Mouse (Mus musculus) ES-Bruce4 (cell line): ENCODE measurements around the gene Ccnj. TPM values are rescaled to one million over a fixed set of nuclear protein-coding genes. Genes with fewer than 3 reads are reported as not detected.
A peak's percentile ranks its signal among the peaks of the same experiment; 100 is the strongest.

Experiments
- H3K27ac ChIP-seq: 2 replicates; pipeline ENCODE4 v1.5.1; 2012; ENCODE audit warnings: low read length, inconsistent platforms; ENCODE audit not compliant: insufficient read depth
- H3K27me3 ChIP-seq: 2 replicates; pipeline ENCODE4 v1.6.1; 2012; ENCODE audit warnings: mild to moderate bottlenecking, low read length, inconsistent platforms; ENCODE audit not compliant: control insufficient read depth, poor library complexity, insufficient read depth, severe bottlenecking
- H3K36me3 ChIP-seq: 2 replicates; pipeline ENCODE4 v1.6.1; 2012; ENCODE audit warnings: inconsistent platforms, mild to moderate bottlenecking, low read length, moderate library complexity; ENCODE audit not compliant: control insufficient read depth, poor library complexity, insufficient read depth, severe bottlenecking
- H3K4me1 ChIP-seq: one replicate; pipeline ENCODE4 v1.8.1; 2011; ENCODE audit warnings: low read length; ENCODE audit not compliant: control insufficient read depth, insufficient read depth
- H3K4me3 ChIP-seq: 2 replicates; pipeline ENCODE4 v1.5.1; 2011; ENCODE audit warnings: low read depth, mild to moderate bottlenecking, low read length
- H3K9ac ChIP-seq: 2 replicates; pipeline ENCODE4 v1.6.1; 2012; ENCODE audit warnings: low read depth, mild to moderate bottlenecking, inconsistent platforms; ENCODE audit not compliant: poor library complexity, severe bottlenecking
- H3K9me3 ChIP-seq: replicated peaks from 2 replicates; pipeline ENCODE4 v1.6.1; 2012; ENCODE audit warnings: mild to moderate bottlenecking, low read length, inconsistent platforms; ENCODE audit not compliant: control insufficient read depth, poor library complexity, insufficient read depth, severe bottlenecking
- CTCF ChIP-seq: IDR thresholded peaks from one replicate; pipeline ENCODE4 v1.8.1; 2011; ENCODE audit warnings: low read depth, low read length
- EP300 ChIP-seq: IDR thresholded peaks from 2 replicates; pipeline ENCODE4 v1.6.1; 2011; ENCODE audit warnings: low read depth, low read length; ENCODE audit not compliant: insufficient read depth
- POLR2A ChIP-seq: IDR thresholded peaks from one replicate; pipeline ENCODE4 v1.8.1; 2011; ENCODE audit warnings: low read length; ENCODE audit not compliant: insufficient read depth
- polyA plus RNA-seq: library from polyadenylated mRNA; stranded (reverse); fragments of >200 nt; gene quantifications from 2 replicates; pipeline ENCODE4 v1.2.4, GENCODE M21; 2011; ENCODE audit warnings: low read depth; ENCODE audit not compliant: missing spikeins, insufficient read depth, insufficient read length

Ccnj gene
- polyA plus RNA-seq, 1 experiment = 9.4 TPM

GRCm38 (mm10) chr19:40894071-40894506, 63.0 kb downstream of the Ccnj start:
- Histone ChIP-seq H3K4me1 (no peaks in the 10 kb centered on the region), H3K4me3 (peak overlapping the region; percentile 95), H3K36me3 (peaks cover under 1% of the 10 kb centered on the region; the same call in 1 of the 2 replicates), H3K9ac (peak overlapping the region; percentile 92), H3K9me3 (no peaks in the 10 kb centered on the region), H3K27me3 (no peaks in the 10 kb centered on the region), H3K27ac (peak overlapping the region; percentile 35)
- TF ChIP-seq POLR2A (no peak), EP300 (no peak), CTCF (no peak)

DNA sequence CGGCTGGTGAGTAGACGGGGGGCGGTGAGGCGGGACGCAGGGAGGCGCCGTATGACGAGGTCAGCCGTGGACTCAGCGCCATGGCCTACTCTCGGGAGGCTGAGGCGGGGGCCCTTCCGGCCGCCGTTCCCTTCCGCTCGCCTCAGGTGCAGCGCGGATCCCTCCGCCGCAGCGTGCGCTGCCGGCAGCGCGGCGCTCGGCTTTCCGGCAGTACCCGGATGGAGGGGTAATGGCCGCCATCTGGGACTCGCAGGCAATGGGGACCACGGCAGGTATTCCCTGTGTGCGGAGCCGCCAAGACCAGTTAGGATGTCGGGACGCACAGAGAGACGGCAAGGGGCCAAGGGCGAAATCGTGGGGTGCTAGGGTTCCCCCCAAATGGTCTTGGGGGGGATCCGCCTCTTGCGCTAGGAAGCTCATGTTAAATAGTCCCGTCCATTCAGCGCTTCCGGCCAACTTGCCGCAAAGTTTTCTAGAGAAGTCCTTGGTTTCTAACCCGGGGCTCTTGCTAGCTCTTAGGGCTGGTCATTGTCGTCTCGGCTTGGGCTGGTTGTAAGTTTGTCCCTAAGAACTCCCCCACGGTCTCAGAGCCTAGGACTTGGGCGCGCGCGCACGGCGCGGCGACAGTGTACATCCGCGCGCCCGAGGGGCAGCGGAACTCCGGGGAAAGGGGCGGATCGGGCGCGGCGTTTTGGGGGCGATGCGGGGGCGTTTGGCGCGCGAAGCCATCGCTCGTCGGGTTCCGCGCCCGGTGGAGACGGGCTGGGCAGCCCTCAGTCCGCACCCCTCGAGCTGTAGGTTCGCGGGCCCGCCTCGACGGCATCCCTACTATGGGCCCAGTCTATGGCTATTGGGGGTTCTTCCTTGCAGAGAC, 63.7 kb downstream of the Ccnj start, which contains the start of gene Zfp518a:
Gene Zfp518a, plus strand, starts transcription at position 187 of the 874 bp plus-strand sequence.
- H3K27me3 ChIP-seq = no peaks in the 10 kb centered on the region

DNA sequence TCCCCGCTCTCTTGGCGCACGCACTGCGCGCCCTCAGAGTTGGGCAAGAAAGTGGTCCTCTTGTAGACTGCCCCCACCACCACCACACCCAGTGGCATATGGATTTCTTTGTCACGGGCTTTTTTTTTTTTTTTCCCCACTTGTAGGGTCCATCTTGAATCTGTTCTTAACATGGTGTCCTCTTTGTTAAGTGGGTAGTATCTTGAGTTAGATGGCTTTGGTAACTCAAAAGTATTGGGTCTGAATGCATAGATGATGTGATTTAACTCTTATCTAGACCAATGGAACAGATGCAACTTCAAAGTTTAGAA, 64.3 kb downstream of the Ccnj start:
- TF ChIP-seq EP300 (no peak), POLR2A (no peak), CTCF (no peak)
- Histone ChIP-seq H3K36me3 (peaks cover 2% of the 10 kb centered on the region; the same call in 1 of the 2 replicates), H3K4me3 (peak overlapping the region; percentile 95), H3K9ac (peak overlapping the region; percentile 92), H3K9me3 (no peaks in the 10 kb centered on the region), H3K27ac (peak overlapping the region; percentile 89), H3K27me3 (no peaks in the 10 kb centered on the region), H3K4me1 (no peaks in the 10 kb centered on the region)

More for the DNA sequence above, 63.7 kb downstream of the Ccnj start, which contains the start of gene Zfp518a:
- Histone ChIP-seq H3K4me1 (no peaks in the 10 kb centered on the region), H3K4me3 (peak within 1 kb of the TSS; percentile 95), H3K9ac (peak within 1 kb of the TSS; percentile 92), H3K27ac (peak within 1 kb of the TSS; percentile 89), H3K9me3 (no peaks in the 10 kb centered on the region), H3K36me3 (peaks cover 2% of the 10 kb centered on the region; the same call in 1 of the 2 replicates)
- TF ChIP-seq CTCF (no peak), POLR2A (peak; percentile 64), EP300 (no peak)

Other genes with a start within 250 kb of the Ccnj start
- gene Aldh18a1, start 242.8 kb upstream of the Ccnj start, polyA plus RNA-seq = 39.1 and 46.3 TPM in 2 replicates
- gene Tctn3, start 219.0 kb upstream of the Ccnj start, polyA plus RNA-seq = 8.6 and 8.7 TPM in 2 replicates
- 2.1 TPM in 1 of 2 replicates, not detected in the other for gene Entpd1, start 218.9 kb upstream of the Ccnj start, polyA plus RNA-seq
- 0.53 and 0.60 TPM in 2 replicates for gene Cc2d2b, start 82.5 kb upstream of the Ccnj start, polyA plus RNA-seq
- gene Zfp518a, start 63.4 kb downstream of the Ccnj start, polyA plus RNA-seq = 34.4 and 41.3 TPM in 2 replicates
- gene Blnk, start 163.3 kb downstream of the Ccnj start, polyA plus RNA-seq = 6.0 and 7.6 TPM in 2 replicates
- gene Dntt, start 198.0 kb downstream of the Ccnj start, polyA plus RNA-seq = not detected in 2 replicates
- not detected in 2 replicates for gene Opalin, start 245.8 kb downstream of the Ccnj start, polyA plus RNA-seq